25 mouse cellular contexts compared by ENCODE assay signal in genomic region chr6:28221017-28221416, GRCm38 (mm10).
A peak's percentile ranks its signal among the peaks of the same experiment; 100 is the strongest.
DNase-seq lines count a peak whose midpoint lies in the region; ATAC-seq and TF ChIP-seq lines count a peak whose summit lies in the region.
"Had no signal": no experiment of that assay in that cellular context is flagged by ENCODE, and none has a peak within 500 bp of the region (broad histone marks: within the 10 kb centered on the region; RNA-seq: fewer than 3 reads in every experiment).

No protein-coding gene starts in this region.

- TF ChIP-seq EP300 in liver, postnatal 0 days (IDR thresholded peaks at IDR 0.05; ENCODE audit: low read depth) = no peak

- intact Hi-C loops in heart, postnatal 14 days (cut with DNase I) = no loop called here

- H3K9ac ChIP-seq in liver, embryonic 12.5 days = no peak overlapping the region
- no peak overlapping the region for H3K9ac ChIP-seq in liver, postnatal 0 days (replicated peaks)
- H3K9ac ChIP-seq: embryonic facial prominence, embryonic 13.5 days; forebrain, embryonic 12.5 days; forebrain, embryonic 15.5 days; heart, embryonic 13.5 days; hindbrain, embryonic 13.5 days had no signal

- no peak overlapping the region for H3K27ac ChIP-seq in liver, embryonic 12.5 days
- H3K27ac ChIP-seq in liver, postnatal 0 days (ENCODE audit: low read depth) = no peak overlapping the region
- H3K27ac ChIP-seq: embryonic facial prominence, embryonic 10.5 days; embryonic facial prominence, embryonic 13.5 days; forebrain, embryonic 12.5 days; forebrain, embryonic 15.5 days; heart, adult 2 months; heart, embryonic 10.5 days; heart, embryonic 13.5 days; hindbrain, embryonic 13.5 days; hindbrain, postnatal 0 days had no signal

- no peaks in the 10 kb centered on the region for H3K9me3 ChIP-seq in liver, embryonic 12.5 days (replicated peaks)
- H3K9me3 ChIP-seq in liver, postnatal 0 days (ENCODE audit: low read length) = no peaks in the 10 kb centered on the region
- H3K9me3 ChIP-seq: embryonic facial prominence, embryonic 10.5 days; embryonic facial prominence, embryonic 13.5 days; forebrain, embryonic 12.5 days; forebrain, embryonic 15.5 days; heart, embryonic 10.5 days; heart, embryonic 13.5 days; hindbrain, embryonic 13.5 days had no signal

- H3K4me1 ChIP-seq in liver, embryonic 12.5 days = peaks cover 14% of the 10 kb centered on the region
- no peaks in the 10 kb centered on the region for H3K4me1 ChIP-seq in liver, postnatal 0 days (ENCODE audit: insufficient read depth)
- H3K4me1 ChIP-seq: embryonic facial prominence, embryonic 10.5 days; embryonic facial prominence, embryonic 13.5 days; forebrain, embryonic 12.5 days; forebrain, embryonic 15.5 days; heart, embryonic 10.5 days; heart, embryonic 13.5 days; hindbrain, embryonic 13.5 days had no signal

- H3K36me3 ChIP-seq in liver, embryonic 12.5 days = peaks cover 62% of the 10 kb centered on the region
- H3K36me3 ChIP-seq in liver, postnatal 0 days (replicated peaks; ENCODE audit: insufficient read depth, low read length) = peaks cover 14% of the 10 kb centered on the region
- H3K36me3 ChIP-seq: embryonic facial prominence, embryonic 10.5 days; embryonic facial prominence, embryonic 13.5 days; forebrain, embryonic 12.5 days; forebrain, embryonic 15.5 days; heart, embryonic 10.5 days; hindbrain, embryonic 13.5 days had no signal

- no peaks in the 10 kb centered on the region for H3K27me3 ChIP-seq in liver, embryonic 12.5 days (replicated peaks)
- H3K27me3 ChIP-seq in liver, postnatal 0 days (ENCODE audit: insufficient read depth, low read length) = no peaks in the 10 kb centered on the region
- H3K27me3 ChIP-seq: embryonic facial prominence, embryonic 13.5 days; forebrain, embryonic 12.5 days; forebrain, embryonic 15.5 days; heart, embryonic 13.5 days; hindbrain, embryonic 13.5 days had no signal

- peak; percentile 70; the same call in 1 of the 2 replicates for ATAC-seq in liver, embryonic 12.5 days
- ATAC-seq in liver, postnatal 0 days = no peak
- 0 out of 2 replicates have a peak, but pooled peaks have one; percentile 32 for ATAC-seq in megakaryocyte-erythroid progenitor cell, adult 5-6 weeks (replicated peaks; ENCODE audit: low FRiP score, low TSS enrichment, poor library complexity, severe bottlenecking)
- ATAC-seq: forebrain, embryonic 15.5 days; hindbrain, postnatal 0 days; inflammation-experienced regulatory T-cells, adult 6 months had no signal

- no peak for TF ChIP-seq CTCF in liver, postnatal 0 days (IDR thresholded peaks at IDR 0.05; ENCODE audit: low read depth)

- no peak overlapping the region for H3K4me3 ChIP-seq in liver, embryonic 12.5 days
- no peak overlapping the region for H3K4me3 ChIP-seq in liver, postnatal 0 days (ENCODE audit: low read depth, low read length)
- H3K4me3 ChIP-seq: embryonic facial prominence, embryonic 10.5 days; embryonic facial prominence, embryonic 13.5 days; erythroblast, embryonic 14.5 days; forebrain, embryonic 12.5 days; forebrain, embryonic 15.5 days; heart, adult 2 months; heart, embryonic 10.5 days; heart, embryonic 13.5 days; hindbrain, embryonic 13.5 days had no signal

- 66% methylated on average over 4 of the region's 4 CpGs for WGBS in liver, embryonic 12.5 days (ENCODE audit: insufficient replicate concordance)
- WGBS in liver, postnatal 0 days (ENCODE audit: insufficient replicate concordance) = 84% methylated on average over 4 of the region's 4 CpGs

- no peak overlapping the region for H3K4me2 ChIP-seq in liver, embryonic 12.5 days
- H3K4me2 ChIP-seq in liver, postnatal 0 days (ENCODE audit: low read depth, low read length) = no peak overlapping the region
- H3K4me2 ChIP-seq: embryonic facial prominence, embryonic 13.5 days; forebrain, embryonic 12.5 days; forebrain, embryonic 15.5 days; heart, embryonic 13.5 days; hindbrain, embryonic 13.5 days had no signal

- DNase-seq in heart, adult 11 months = peak; percentile 48
- no peak for DNase-seq in heart, postnatal 14 days
- DNase-seq in liver, postnatal 0 days = no peak
- no peak for DNase-seq in spleen, adult 12 weeks (ENCODE audit: low spot score)
- DNase-seq: adrenal gland, adult 8-10 months; adrenal gland, postnatal 25 days; cerebellum, adult 11-12 months; cerebellum, adult 8-10 months; cerebellum, postnatal 10 days; cerebellum, postnatal 36 days; embryo, embryonic 11 days; gastrocnemius, postnatal 25 days; heart, adult 2 months had no signal
